Comparison of ENCODE assay signal across 9 mouse cellular contexts in the genomic region with DNA sequence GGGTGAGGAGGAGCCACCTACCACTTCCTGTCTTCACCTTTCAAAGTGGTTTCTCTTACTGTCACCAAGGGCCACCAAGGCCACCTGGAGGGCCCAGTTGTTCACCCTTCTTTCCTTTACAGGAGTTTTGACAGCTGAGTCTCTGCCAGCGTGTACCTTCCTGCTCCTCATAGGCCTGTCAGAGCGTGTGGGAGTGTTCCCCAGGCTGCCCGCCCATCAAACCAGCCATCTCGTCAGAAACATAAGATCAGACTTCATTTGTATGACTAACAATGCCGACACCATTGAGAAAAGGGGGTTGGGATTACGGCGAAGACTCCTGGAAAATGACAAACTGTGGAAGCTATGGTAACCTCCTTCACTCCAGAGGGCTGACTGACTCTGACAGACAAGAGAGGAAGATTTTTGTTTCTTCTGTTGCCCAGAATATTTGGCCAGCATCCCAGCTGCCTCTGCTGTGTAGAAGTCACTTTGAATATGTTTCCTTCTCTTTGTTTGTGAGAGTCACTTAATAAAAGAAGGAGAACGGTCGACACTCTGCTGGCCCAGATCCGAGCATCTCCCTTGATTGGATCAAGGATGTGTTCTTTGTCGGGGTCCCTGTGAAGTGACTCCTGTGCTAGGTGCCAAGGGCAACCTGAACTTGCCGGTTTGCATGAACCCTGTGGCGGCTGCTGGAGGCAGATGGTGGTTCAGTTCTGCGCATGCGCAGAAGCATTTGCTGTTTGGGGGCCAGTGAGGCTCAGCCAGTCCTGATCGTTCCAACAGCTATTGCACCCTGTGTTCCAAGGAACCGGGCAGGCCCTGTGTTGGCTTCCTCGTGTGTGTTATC. TPM values are rescaled to one million over a fixed set of nuclear protein-coding genes. Genes with fewer than 3 reads are reported as not detected.
A peak's percentile ranks its signal among the peaks of the same experiment; 100 is the strongest.
DNase-seq lines count a peak whose midpoint lies in the region; ATAC-seq lines count a peak whose summit lies in the region.
"Had no signal": no experiment of that assay in that cellular context is flagged by ENCODE, and none has a peak within 500 bp of the region (broad histone marks: within the 10 kb centered on the region; RNA-seq: fewer than 3 reads in every experiment).

No protein-coding gene starts in this region.

- no peaks in the 10 kb centered on the region for H3K36me3 ChIP-seq in hindbrain, embryonic 10.5 days
- no peaks in the 10 kb centered on the region for H3K36me3 ChIP-seq in hindbrain, embryonic 12.5 days
- no peaks in the 10 kb centered on the region for H3K36me3 ChIP-seq in kidney, embryonic 16.5 days (ENCODE audit: insufficient read depth, low read length)
- H3K36me3 ChIP-seq: neural tube, embryonic 12.5 days had no signal

- no peak for DNase-seq in hindbrain, embryonic 10.5 days (ENCODE audit: low spot score)
- peak; percentile 92 to 94 for DNase-seq in cerebellum, postnatal 10 days
- peak; percentile 82 to 85 for DNase-seq in layer of hippocampus, postnatal 10 days (ENCODE audit: low spot score in 2 of 2)
- peak; percentile 35 for DNase-seq in right cerebral cortex, adult 18-20 months
- no peak for DNase-seq in ovary, postnatal 36 days (ENCODE audit: low spot score)
- DNase-seq in gastrocnemius, postnatal 36 days = no peak

- H3K27ac ChIP-seq in hindbrain, embryonic 10.5 days = 0 out of 2 replicates have a peak overlapping the region, but pooled peaks have one; percentile 29
- H3K27ac ChIP-seq in hindbrain, embryonic 12.5 days = no peak overlapping the region
- no peak overlapping the region for H3K27ac ChIP-seq in kidney, embryonic 16.5 days (ENCODE audit: low read length)
- H3K27ac ChIP-seq: neural tube, embryonic 12.5 days had no signal

- H3K4me3 ChIP-seq in hindbrain, embryonic 10.5 days = no peak overlapping the region
- no peak overlapping the region for H3K4me3 ChIP-seq in hindbrain, embryonic 12.5 days
- no peak overlapping the region for H3K4me3 ChIP-seq in kidney, embryonic 16.5 days (ENCODE audit: low read length)
- H3K4me3 ChIP-seq: neural tube, embryonic 12.5 days had no signal

- peaks cover 16% of the 10 kb centered on the region for H3K27me3 ChIP-seq in hindbrain, embryonic 10.5 days (ENCODE audit: insufficient read depth, poor library complexity, severe bottlenecking)
- H3K27me3 ChIP-seq in hindbrain, embryonic 12.5 days = peaks cover 10% of the 10 kb centered on the region
- H3K27me3 ChIP-seq in kidney, embryonic 16.5 days (ENCODE audit: insufficient read depth, low read length) = peaks cover 5% of the 10 kb centered on the region; the same call in 1 of the 2 replicates
- H3K27me3 ChIP-seq: neural tube, embryonic 12.5 days had no signal

- ATAC-seq in hindbrain, embryonic 12.5 days (ENCODE audit: low FRiP score) = no peak
- no peak for ATAC-seq in kidney, embryonic 16.5 days (ENCODE audit: low FRiP score, low TSS enrichment)

- no peaks in the 10 kb centered on the region for H3K9me3 ChIP-seq in hindbrain, embryonic 10.5 days
- H3K9me3 ChIP-seq in hindbrain, embryonic 12.5 days (replicated peaks) = no peaks in the 10 kb centered on the region; the same call in 1 of the 2 replicates
- H3K9me3 ChIP-seq in kidney, embryonic 16.5 days (ENCODE audit: low read length) = no peaks in the 10 kb centered on the region
- H3K9me3 ChIP-seq: neural tube, embryonic 12.5 days had no signal

- H3K4me2 ChIP-seq in hindbrain, embryonic 12.5 days (replicated peaks) = no peak overlapping the region
- no peak overlapping the region for H3K4me2 ChIP-seq in kidney, embryonic 16.5 days (replicated peaks; ENCODE audit: low read depth, low read length)
- H3K4me2 ChIP-seq: neural tube, embryonic 12.5 days had no signal

- H3K9ac ChIP-seq in hindbrain, embryonic 12.5 days = no peak overlapping the region
- no peak overlapping the region for H3K9ac ChIP-seq in kidney, embryonic 16.5 days (replicated peaks; ENCODE audit: low read length)
- H3K9ac ChIP-seq: neural tube, embryonic 12.5 days had no signal

- WGBS in hindbrain, embryonic 10.5 days = 81% methylated on average over 18 of the region's 18 CpGs
- 64% methylated on average over 18 of the region's 18 CpGs for WGBS in hindbrain, embryonic 12.5 days
- WGBS in kidney, embryonic 16.5 days = 70% methylated on average over 18 of the region's 18 CpGs

- intact Hi-C loops in gastrocnemius, postnatal 36 days (cut with DNase I) = no loop called here

- H3K4me1 ChIP-seq in hindbrain, embryonic 10.5 days (replicated peaks) = peaks cover 23% of the 10 kb centered on the region
- H3K4me1 ChIP-seq in hindbrain, embryonic 12.5 days = peaks cover 17% of the 10 kb centered on the region
- H3K4me1 ChIP-seq in kidney, embryonic 16.5 days (ENCODE audit: insufficient read depth, low read length) = no peaks in the 10 kb centered on the region

RNA-seq across cellular contexts. Expression of gene Klhdc7a, which starts 34.6 kb away (rescaled TPM):
- polyA plus RNA-seq in hindbrain, embryonic 10.5 days (2016; fragmentation: Nextera tagmentation; extraction: Ambion mirVana) = 0.41 and 0.47 TPM in 2 replicates
- polyA plus RNA-seq in hindbrain, embryonic 12.5 days (2016; fragmentation: Nextera tagmentation; extraction: Ambion mirVana) = 0.38 and 0.59 TPM in 2 replicates
- total RNA-seq in layer of hippocampus, postnatal 10 days (2021) = 1 to 10 TPM; 1.1 to 1.4 TPM
- polyA plus RNA-seq in kidney, embryonic 16.5 days (2015; fragmentation: Nextera tagmentation; extraction: Ambion mirVana) = 8.7 and 9.1 TPM in 2 replicates
- under 1 TPM; 0.07 to 0.10 TPM for total RNA-seq in gastrocnemius, postnatal 36 days (2021)
- polyA plus RNA-seq: neural tube, embryonic 12.5 days had no signal

Comparison
In these comparisons a context has a peak if more than half of its experiments do, and no peak if none do; other contexts are left out.
1. DNase-seq: peak in cerebellum, postnatal 10 days (2 of 2), layer of hippocampus, postnatal 10 days (2 of 2) and right cerebral cortex, adult 18-20 months (single experiment); none in hindbrain, embryonic 10.5 days (single experiment), ovary, postnatal 36 days (single experiment) and gastrocnemius, postnatal 36 days (0 of 2).